Mouse (Mus musculus) erythroblast, embryonic 14.5 days (primary cell): ENCODE results near the gene Fcer1a.

Experiments
- GATA1 ChIP-seq: IDR thresholded peaks from 2 replicates; pipeline ENCODE4 v1.6.1; 2012; ENCODE audit warnings: low read length, inconsistent platforms, mixed read lengths
- TAL1 ChIP-seq: IDR thresholded peaks from 3 replicates; pipeline ENCODE4 v1.6.1; 2012; ENCODE audit warnings: low read length, inconsistent platforms, mixed read lengths

GRCm38 (mm10) chr1:173190540-173190939, 36.5 kb downstream of the Fcer1a start, which contains the start of gene Olfr1406:
- TF ChIP-seq GATA1 (no peak), TAL1 (no peak)
